Mouse (Mus musculus): ENCODE measurements at regions not wholly inside any gene's neighbourhood (a gene's known extent, or its start where the extent isn't known, plus 50 kb on each side); places are given as distances from the start of the nearest gene placed in this dataset.

GRCm38 (mm10) chr1:94701688-94702087 is 611.7 kb upstream of the Fam174a start:
- TF ChIP-seq CTCF (conservative IDR thresholded peaks at IDR 0.05 in 1 of 2, IDR thresholded peaks at IDR 0.05 in 1 of 2; ENCODE audit: low read depth in 2 of 2, low read length in 2 of 2) (no peak), JUND (conservative IDR thresholded peaks at IDR 0.05; ENCODE audit: low read depth, low read length) (no peak), USF1 (IDR thresholded peaks at IDR 0.05; ENCODE audit: low read depth, low read length) (no peak), RAD21 (IDR thresholded peaks at IDR 0.05; ENCODE audit: low read depth, low read length) (no peak), EP300 (IDR thresholded peaks at IDR 0.05; ENCODE audit: low read length) (no peak), MAFK (IDR thresholded peaks at IDR 0.05; ENCODE audit: insufficient replicate concordance, low read length) (no peak), ZKSCAN1 (IDR thresholded peaks at IDR 0.05; ENCODE audit: borderline replicate concordance, low read depth, low read length) (no peak), E2F4 (IDR thresholded peaks at IDR 0.05; ENCODE audit: insufficient replicate concordance, low read depth, low read length) (no peak), GABPA (IDR thresholded peaks at IDR 0.05; ENCODE audit: insufficient replicate concordance, low read depth, low read length) (no peak), CHD2 (IDR thresholded peaks at IDR 0.05; ENCODE audit: low read length) (no peak), BHLHE40 (IDR thresholded peaks at IDR 0.05; ENCODE audit: low read depth, low read length) (no peak), ZC3H11A (IDR thresholded peaks at IDR 0.05; ENCODE audit: low read depth, low read length) (no peak), MAX (IDR thresholded peaks at IDR 0.05; ENCODE audit: low read length) (no peak), ZMIZ1 (IDR thresholded peaks at IDR 0.05; ENCODE audit: low read depth, low read length) (no peak), ZNF384 (IDR thresholded peaks at IDR 0.05; ENCODE audit: low read depth, low read length) (no peak), JUN (IDR thresholded peaks at IDR 0.05; ENCODE audit: insufficient read depth, low read depth, low read length) (no peak), POLR2AphosphoS2 (IDR thresholded peaks at IDR 0.05; ENCODE audit: low read depth, low read length) (no peak), SIN3A (IDR thresholded peaks at IDR 0.05; ENCODE audit: low read length) (no peak), POLR2A (IDR thresholded peaks at IDR 0.05; ENCODE audit: low read depth, low read length) (no peak), HCFC1 (IDR thresholded peaks at IDR 0.05; ENCODE audit: low read depth, low read length) (no peak)
- Histone ChIP-seq H3K27ac (ENCODE audit: insufficient read depth, low read depth) (no peak overlapping the region), H3K79me2 (replicated peaks; ENCODE audit: control insufficient read depth, extremely low read depth, insufficient read depth, poor library complexity, severe bottlenecking) (no peaks in the 10 kb centered on the region), H3K36me3 (replicated peaks in 1 of 2; ENCODE audit: control insufficient read depth in 1 of 2, insufficient read depth in 1 of 2, low read length in 1 of 2) (no peaks in the 10 kb centered on the region), H3K4me1 (ENCODE audit: control insufficient read depth in 1 of 2, insufficient read depth in 2 of 2) (no peaks in the 10 kb centered on the region), H3K9me3 (replicated peaks; ENCODE audit: low read length) (no peaks in the 10 kb centered on the region), H3K9ac (ENCODE audit: insufficient read depth, low read depth) (no peak overlapping the region), H3K4me3 (replicated peaks in 1 of 3; ENCODE audit: low read depth in 2 of 3, low read length in 2 of 3, poor library complexity in 1 of 3) (no peak overlapping the region), H3K27me3 (replicated peaks) (no peaks in the 10 kb centered on the region), H3K4me2 (ENCODE audit: insufficient read depth, low read depth, poor library complexity, severe bottlenecking) (no peak overlapping the region)
- in situ Hi-C loops (cut with MboI; ENCODE audit: low pct_ligation_motif_present, low pct_unique_long_range_greater_than_20kb, low sequenced_read_pairs): no loop called here
- dilution Hi-C loops (cut with MboI; ENCODE audit: extremely low pct_ligation_motif_present, extremely low pct_unique_long_range_greater_than_20kb, low sequenced_read_pairs): no loop called here
- DNase-seq (ENCODE audit: extremely low read depth): no peak

GRCm38 (mm10) chr1:94712812-94713211 is 600.6 kb upstream of the Fam174a start:
- DNase-seq (ENCODE audit: extremely low read depth): no peak
- H3K4me3 ChIP-seq (replicated peaks in 1 of 3; ENCODE audit: low read depth in 2 of 3, low read length in 2 of 3, poor library complexity in 1 of 3): no peak overlapping the region
- no peaks in the 10 kb centered on the region for H3K36me3 ChIP-seq (replicated peaks in 1 of 2; ENCODE audit: control insufficient read depth in 1 of 2, insufficient read depth in 1 of 2, low read length in 1 of 2)
- in situ Hi-C loops (cut with MboI; ENCODE audit: low pct_ligation_motif_present, low pct_unique_long_range_greater_than_20kb, low sequenced_read_pairs): no loop called here
- no peaks in the 10 kb centered on the region for H3K27me3 ChIP-seq (replicated peaks)
- H3K27ac ChIP-seq (ENCODE audit: insufficient read depth, low read depth): no peak overlapping the region
- dilution Hi-C loops (cut with MboI; ENCODE audit: extremely low pct_ligation_motif_present, extremely low pct_unique_long_range_greater_than_20kb, low sequenced_read_pairs): no loop called here
- H3K9ac ChIP-seq (ENCODE audit: insufficient read depth, low read depth): no peak overlapping the region
- no peaks in the 10 kb centered on the region for H3K4me1 ChIP-seq (ENCODE audit: control insufficient read depth in 1 of 2, insufficient read depth in 2 of 2)
- H3K79me2 ChIP-seq (replicated peaks; ENCODE audit: control insufficient read depth, extremely low read depth, insufficient read depth, poor library complexity, severe bottlenecking): no peaks in the 10 kb centered on the region
- no peak for TF ChIP-seq E2F4 (IDR thresholded peaks at IDR 0.05; ENCODE audit: insufficient replicate concordance, low read depth, low read length)
- no peak for TF ChIP-seq RCOR1 (conservative IDR thresholded peaks at IDR 0.05; ENCODE audit: low read depth, low read length)
- no peak for TF ChIP-seq JUN (IDR thresholded peaks at IDR 0.05; ENCODE audit: insufficient read depth, low read depth, low read length)
- TF ChIP-seq SIN3A (IDR thresholded peaks at IDR 0.05; ENCODE audit: low read length): no peak
- no peak for TF ChIP-seq POLR2A (IDR thresholded peaks at IDR 0.05; ENCODE audit: low read depth, low read length)
- TF ChIP-seq CHD1 (IDR thresholded peaks at IDR 0.05; ENCODE audit: low read depth, low read length): no peak
- TF ChIP-seq BHLHE40 (IDR thresholded peaks at IDR 0.05; ENCODE audit: low read depth, low read length): no peak
- no peak overlapping the region for H3K4me2 ChIP-seq (ENCODE audit: insufficient read depth, low read depth, poor library complexity, severe bottlenecking)
- H3K9me3 ChIP-seq (replicated peaks; ENCODE audit: low read length): no peaks in the 10 kb centered on the region

Data from CH12.LX (cell line).